Comparison of ENCODE assay signal across 22 mouse cellular contexts in the genomic region with DNA sequence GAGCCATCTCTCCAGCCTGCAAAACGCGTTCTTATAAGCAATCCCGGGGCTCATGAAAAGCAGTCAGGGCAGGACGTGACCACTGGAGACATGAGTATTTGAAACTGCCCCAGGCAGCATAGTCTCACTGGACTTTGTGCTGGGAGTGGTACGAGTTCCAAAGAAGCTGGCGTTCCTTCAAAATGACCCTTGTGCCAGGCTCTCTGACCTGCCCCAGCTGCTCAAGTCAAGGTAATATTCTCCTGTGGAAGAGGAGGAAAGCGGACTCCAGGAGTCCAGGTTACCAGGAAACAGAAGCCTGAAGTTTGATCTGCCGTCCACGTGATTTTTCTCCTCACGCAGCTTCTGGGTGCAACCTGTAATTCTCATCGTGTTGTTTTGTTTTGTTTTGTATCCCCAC.
DNase-seq lines count a peak whose midpoint lies in the region; ATAC-seq and TF ChIP-seq lines count a peak whose summit lies in the region.
"Had no signal": no experiment of that assay in that cellular context is flagged by ENCODE, and none has a peak within 500 bp of the region (broad histone marks: within the 10 kb centered on the region; RNA-seq: fewer than 3 reads in every experiment).

No protein-coding gene starts in this region.

- H3K36me3 ChIP-seq in kidney, adult 2 months (ENCODE audit: control insufficient read depth, insufficient read depth, low read length) = no peaks in the 10 kb centered on the region
- no peaks in the 10 kb centered on the region for H3K36me3 ChIP-seq in stomach, embryonic 16.5 days (ENCODE audit: control insufficient read depth, insufficient read depth, low read length)
- H3K36me3 ChIP-seq in hindbrain, embryonic 16.5 days (ENCODE audit: control insufficient read depth, insufficient read depth, low read length) = no peaks in the 10 kb centered on the region
- H3K36me3 ChIP-seq: embryonic facial prominence, embryonic 10.5 days; forebrain, embryonic 15.5 days; heart, embryonic 13.5 days; limb, embryonic 12.5 days; liver, embryonic 13.5 days; midbrain, embryonic 12.5 days had no signal

- H3K27ac ChIP-seq in kidney, adult 2 months (ENCODE audit: insufficient read depth, low read depth, low read length) = peak overlapping the region; percentile 86
- peak overlapping the region; percentile 18; the same call in 1 of the 2 replicates for H3K27ac ChIP-seq in stomach, embryonic 16.5 days (ENCODE audit: low read length)
- H3K27ac ChIP-seq in hindbrain, embryonic 16.5 days (ENCODE audit: low read depth, low read length) = no peak overlapping the region
- H3K27ac ChIP-seq: embryonic facial prominence, embryonic 10.5 days; forebrain, embryonic 15.5 days; heart, embryonic 13.5 days; layer of hippocampus, adult 2 months; limb, embryonic 12.5 days; liver, embryonic 13.5 days; midbrain, embryonic 12.5 days had no signal

- H3K9ac ChIP-seq in stomach, embryonic 16.5 days (ENCODE audit: low read length) = no peak overlapping the region
- no peak overlapping the region for H3K9ac ChIP-seq in hindbrain, embryonic 16.5 days (ENCODE audit: low read depth, low read length)
- H3K9ac ChIP-seq: forebrain, embryonic 15.5 days; heart, embryonic 13.5 days; limb, embryonic 12.5 days; liver, embryonic 13.5 days; midbrain, embryonic 12.5 days had no signal

- peak; percentile 71 for ATAC-seq in stomach, embryonic 16.5 days (ENCODE audit: insufficient read depth, low FRiP score)
- ATAC-seq in hindbrain, embryonic 16.5 days = no peak
- ATAC-seq: forebrain, embryonic 15.5 days had no signal

- H3K27me3 ChIP-seq in kidney, adult 2 months (replicated peaks; ENCODE audit: control insufficient read depth, insufficient read depth, low read length) = no peaks in the 10 kb centered on the region
- H3K27me3 ChIP-seq in stomach, embryonic 16.5 days (ENCODE audit: control insufficient read depth, insufficient read depth, low read length) = no peaks in the 10 kb centered on the region
- H3K27me3 ChIP-seq in hindbrain, embryonic 16.5 days (replicated peaks; ENCODE audit: control insufficient read depth, insufficient read depth, low read length) = no peaks in the 10 kb centered on the region
- H3K27me3 ChIP-seq: forebrain, embryonic 15.5 days; heart, embryonic 13.5 days; limb, embryonic 12.5 days; liver, embryonic 13.5 days; midbrain, embryonic 12.5 days had no signal

- peak; percentile 60 for DNase-seq in adrenal gland, postnatal 10 days
- DNase-seq in adrenal gland, postnatal 4 days (ENCODE audit: low spot score in 2 of 2) = no peak
- DNase-seq in kidney, adult 2 months = peak; percentile 96
- peak; percentile 88 for DNase-seq in kidney, postnatal 14 days
- DNase-seq in left cerebral cortex, postnatal 36 days (ENCODE audit: low spot score in 2 of 2) = no peak
- no peak for DNase-seq in heart, adult 18-20 months
- DNase-seq: adrenal gland, postnatal 25 days; cerebellum, adult 9-10 months; gastrocnemius, postnatal 10 days; heart, adult 11 months; heart, postnatal 14 days; liver, embryonic 13.5 days; lung, adult 2 months; right cerebral cortex, postnatal 14 days had no signal

- 24% methylated on average over 11 of the region's 11 CpGs for WGBS in kidney, adult 2 months
- WGBS in stomach, embryonic 16.5 days = 67% methylated on average over 11 of the region's 11 CpGs
- 83% methylated on average over 11 of the region's 11 CpGs for WGBS in hindbrain, embryonic 16.5 days

- no peak overlapping the region for H3K4me2 ChIP-seq in stomach, embryonic 16.5 days (ENCODE audit: low read depth, low read length)
- no peak overlapping the region for H3K4me2 ChIP-seq in hindbrain, embryonic 16.5 days (ENCODE audit: low read length)
- H3K4me2 ChIP-seq: forebrain, embryonic 15.5 days; heart, embryonic 13.5 days; limb, embryonic 12.5 days; liver, embryonic 13.5 days; midbrain, embryonic 12.5 days had no signal

- no peak for TF ChIP-seq CTCF in kidney, adult 2 months (conservative IDR thresholded peaks at IDR 0.05; ENCODE audit: insufficient read depth, insufficient read length, low read depth, low read length)

- intact Hi-C loops in left cerebral cortex, postnatal 36 days (cut with DNase I) = no loop called here

- H3K4me1 ChIP-seq in kidney, adult 2 months (ENCODE audit: control insufficient read depth, insufficient read depth, low read length) = peaks cover 39% of the 10 kb centered on the region
- peaks cover 25% of the 10 kb centered on the region for H3K4me1 ChIP-seq in stomach, embryonic 16.5 days (ENCODE audit: control insufficient read depth, insufficient read depth, low read length)
- peaks cover 12% of the 10 kb centered on the region for H3K4me1 ChIP-seq in hindbrain, embryonic 16.5 days (ENCODE audit: control insufficient read depth, insufficient read depth, low read depth, low read length)

- no peak overlapping the region for H3K4me3 ChIP-seq in kidney, adult 2 months (ENCODE audit: insufficient read depth, low read depth, low read length)
- no peak overlapping the region for H3K4me3 ChIP-seq in stomach, embryonic 16.5 days (replicated peaks; ENCODE audit: low read length)
- H3K4me3 ChIP-seq in hindbrain, embryonic 16.5 days (ENCODE audit: low read length) = no peak overlapping the region
- H3K4me3 ChIP-seq: embryonic facial prominence, embryonic 10.5 days; forebrain, embryonic 15.5 days; heart, embryonic 13.5 days; layer of hippocampus, adult 2 months; limb, embryonic 12.5 days; liver, embryonic 13.5 days; midbrain, embryonic 12.5 days had no signal

- no peaks in the 10 kb centered on the region for H3K9me3 ChIP-seq in stomach, embryonic 16.5 days (replicated peaks; ENCODE audit: control insufficient read depth, low read length)
- H3K9me3 ChIP-seq in hindbrain, embryonic 16.5 days (ENCODE audit: control insufficient read depth, low read length) = no peaks in the 10 kb centered on the region
- H3K9me3 ChIP-seq: embryonic facial prominence, embryonic 10.5 days; forebrain, embryonic 15.5 days; heart, embryonic 13.5 days; limb, embryonic 12.5 days; liver, embryonic 13.5 days; midbrain, embryonic 12.5 days had no signal

- TF ChIP-seq POLR2A in kidney, adult 2 months (IDR thresholded peaks at IDR 0.05; ENCODE audit: low read depth, low read length) = no peak

Comparison
In these comparisons a context has a peak if more than half of its experiments do, and no peak if none do; other contexts are left out.
1. DNase-seq: peak in adrenal gland, postnatal 10 days (single experiment), kidney, adult 2 months (single experiment) and kidney, postnatal 14 days (single experiment); none in adrenal gland, postnatal 4 days (0 of 2), left cerebral cortex, postnatal 36 days (0 of 2) and heart, adult 18-20 months (0 of 2).